Mouse (Mus musculus): ENCODE results near the gene A530016L24Rik.

GRCm38 (mm10) chr12:112456144-112456713 lies 33.0 kb upstream of the A530016L24Rik start:
- TF ChIP-seq CTCF (IDR thresholded peaks at IDR 0.05; ENCODE audit: low read depth) (no peak), EP300 (IDR thresholded peaks at IDR 0.05; ENCODE audit: low read depth) (no peak)
